Mouse (Mus musculus): ENCODE results near the gene Ilf3. TPM values are rescaled to one million over a fixed set of nuclear protein-coding genes. Genes with fewer than 3 reads are reported as not detected.

Ilf3 gene
- total RNA-seq, 1 experiment = 159 TPM

GRCm38 (mm10) chr9:21372508-21372907, 4.8 kb downstream of the Ilf3 start:
- Histone ChIP-seq H3K9ac (ENCODE audit: insufficient read depth, low read depth, low read length, poor library complexity, severe bottlenecking) (no peak overlapping the region), H3K9me3 (ENCODE audit: control insufficient read depth, insufficient read depth, low read depth, low read length) (no peaks in the 10 kb centered on the region), H3K4me1 (ENCODE audit: control insufficient read depth in 2 of 2, insufficient read depth in 2 of 2, low read length in 2 of 2, poor library complexity in 1 of 2) (peaks cover 9 to 17% of the 10 kb centered on the region in 2 experiments), H3K4me3 (ENCODE audit: insufficient read depth in 1 of 2, low read depth in 1 of 2, low read length in 2 of 2, poor library complexity in 1 of 2, severe bottlenecking in 1 of 2) (no peak overlapping the region), H3K36me3 (ENCODE audit: control insufficient read depth, insufficient read depth, low read length, poor library complexity, severe bottlenecking) (peaks cover 15% of the 10 kb centered on the region), H3K27ac (ENCODE audit: insufficient read depth, low read depth, low read length, poor library complexity, severe bottlenecking) (no peak overlapping the region)
- no peak for DNase-seq (ENCODE audit: low read depth, low spot score)
- TF ChIP-seq HCFC1 (IDR thresholded peaks at IDR 0.05; ENCODE audit: borderline replicate concordance, insufficient read depth, low read length) (no peak), ZNF384 (IDR thresholded peaks at IDR 0.05; ENCODE audit: low read depth, low read length) (no peak), ZC3H11A (IDR thresholded peaks at IDR 0.05; ENCODE audit: borderline replicate concordance, low read depth, low read length) (no peak), MAFK (IDR thresholded peaks at IDR 0.05; ENCODE audit: insufficient read depth, low read depth, low read length) (no peak), CHD2 (IDR thresholded peaks at IDR 0.05; ENCODE audit: low read depth, low read length) (no peak)
- in situ Hi-C loops (cut with MboI; ENCODE audit: low sequenced_read_pairs in 2 of 2, unreplicated experiment in 2 of 2) = no loop called here

GRCm38 (mm10) chr9:21379195-21379594, 11.5 kb downstream of the Ilf3 start:
- H3K27ac ChIP-seq (ENCODE audit: insufficient read depth, low read depth, low read length, poor library complexity, severe bottlenecking) = no peak overlapping the region
- peaks cover 13% of the 10 kb centered on the region for H3K36me3 ChIP-seq (ENCODE audit: control insufficient read depth, insufficient read depth, low read length, poor library complexity, severe bottlenecking)
- peaks cover 10 to 14% of the 10 kb centered on the region in 2 experiments for H3K4me1 ChIP-seq (ENCODE audit: control insufficient read depth in 2 of 2, insufficient read depth in 2 of 2, low read length in 2 of 2, poor library complexity in 1 of 2)
- H3K9me3 ChIP-seq (ENCODE audit: control insufficient read depth, insufficient read depth, low read depth, low read length) = no peaks in the 10 kb centered on the region
- no peak for DNase-seq (ENCODE audit: low read depth, low spot score)
- H3K9ac ChIP-seq (ENCODE audit: insufficient read depth, low read depth, low read length, poor library complexity, severe bottlenecking) = no peak overlapping the region
- no peak overlapping the region for H3K4me3 ChIP-seq (ENCODE audit: insufficient read depth in 1 of 2, low read depth in 1 of 2, low read length in 2 of 2, poor library complexity in 1 of 2, severe bottlenecking in 1 of 2)
- TF ChIP-seq MAFK (IDR thresholded peaks at IDR 0.05; ENCODE audit: insufficient read depth, low read depth, low read length) (no peak), CHD2 (IDR thresholded peaks at IDR 0.05; ENCODE audit: low read depth, low read length) (no peak), ZC3H11A (IDR thresholded peaks at IDR 0.05; ENCODE audit: borderline replicate concordance, low read depth, low read length) (no peak)
- in situ Hi-C loops (cut with MboI; ENCODE audit: low sequenced_read_pairs in 2 of 2, unreplicated experiment in 2 of 2) = no loop called here

- Histone ChIP-seq H3K36me3 (ENCODE audit: control insufficient read depth, insufficient read depth, low read length, poor library complexity, severe bottlenecking) (peaks cover 13% of the 10 kb centered on the region), H3K27ac (ENCODE audit: insufficient read depth, low read depth, low read length, poor library complexity, severe bottlenecking) (no peak overlapping the region), H3K4me1 (ENCODE audit: control insufficient read depth in 2 of 2, insufficient read depth in 2 of 2, low read length in 2 of 2, poor library complexity in 1 of 2) (peaks cover 6 to 9% of the 10 kb centered on the region in 2 experiments; a peak in 2 of 4 replicates), H3K9ac (ENCODE audit: insufficient read depth, low read depth, low read length, poor library complexity, severe bottlenecking) (no peak overlapping the region), H3K4me3 (ENCODE audit: insufficient read depth in 1 of 2, low read depth in 1 of 2, low read length in 2 of 2, poor library complexity in 1 of 2, severe bottlenecking in 1 of 2) (no peak overlapping the region), H3K9me3 (ENCODE audit: control insufficient read depth, insufficient read depth, low read depth, low read length) (no peaks in the 10 kb centered on the region)
- TF ChIP-seq MAFK (IDR thresholded peaks at IDR 0.05; ENCODE audit: insufficient read depth, low read depth, low read length) (no peak), ZNF384 (IDR thresholded peaks at IDR 0.05; ENCODE audit: low read depth, low read length) (no peak), HCFC1 (IDR thresholded peaks at IDR 0.05; ENCODE audit: borderline replicate concordance, insufficient read depth, low read length) (no peak), CHD2 (IDR thresholded peaks at IDR 0.05; ENCODE audit: low read depth, low read length) (no peak), ZC3H11A (IDR thresholded peaks at IDR 0.05; ENCODE audit: borderline replicate concordance, low read depth, low read length) (no peak)
- DNase-seq (ENCODE audit: low read depth, low spot score) = no peak
- in situ Hi-C loops (cut with MboI; ENCODE audit: low sequenced_read_pairs in 2 of 2, unreplicated experiment in 2 of 2) = no loop called here
These were observed 13.2 kb downstream of the Ilf3 start for GRCm38 (mm10) chr9:21380868-21381267.

GRCm38 (mm10) chr9:21383966-21384365, 16.3 kb downstream of the Ilf3 start:
- DNase-seq (ENCODE audit: low read depth, low spot score) = no peak
- Histone ChIP-seq H3K9ac (ENCODE audit: insufficient read depth, low read depth, low read length, poor library complexity, severe bottlenecking) (no peak overlapping the region), H3K36me3 (ENCODE audit: control insufficient read depth, insufficient read depth, low read length, poor library complexity, severe bottlenecking) (peaks cover 17% of the 10 kb centered on the region), H3K4me1 (ENCODE audit: control insufficient read depth in 2 of 2, insufficient read depth in 2 of 2, low read length in 2 of 2, poor library complexity in 1 of 2) (peaks cover 0 to 2% of the 10 kb centered on the region in 2 experiments; a peak in 1 of 4 replicates), H3K9me3 (ENCODE audit: control insufficient read depth, insufficient read depth, low read depth, low read length) (no peaks in the 10 kb centered on the region), H3K4me3 (ENCODE audit: insufficient read depth in 1 of 2, low read depth in 1 of 2, low read length in 2 of 2, poor library complexity in 1 of 2, severe bottlenecking in 1 of 2) (no peak overlapping the region), H3K27ac (ENCODE audit: insufficient read depth, low read depth, low read length, poor library complexity, severe bottlenecking) (no peak overlapping the region)
- in situ Hi-C loops (cut with MboI; ENCODE audit: low sequenced_read_pairs in 2 of 2, unreplicated experiment in 2 of 2) = no loop called here
- TF ChIP-seq HCFC1 (IDR thresholded peaks at IDR 0.05; ENCODE audit: borderline replicate concordance, insufficient read depth, low read length) = no peak
- no peak for TF ChIP-seq MAFK (IDR thresholded peaks at IDR 0.05; ENCODE audit: insufficient read depth, low read depth, low read length)
- no peak for TF ChIP-seq ZNF384 (IDR thresholded peaks at IDR 0.05; ENCODE audit: low read depth, low read length)
- TF ChIP-seq CHD2 (IDR thresholded peaks at IDR 0.05; ENCODE audit: low read depth, low read length) = no peak
- TF ChIP-seq ZC3H11A (IDR thresholded peaks at IDR 0.05; ENCODE audit: borderline replicate concordance, low read depth, low read length) = no peak

- in situ Hi-C loops (cut with MboI; ENCODE audit: low sequenced_read_pairs in 2 of 2, unreplicated experiment in 2 of 2) = no loop called here
- Histone ChIP-seq H3K36me3 (ENCODE audit: control insufficient read depth, insufficient read depth, low read length, poor library complexity, severe bottlenecking) (peaks cover 76% of the 10 kb centered on the region), H3K4me1 (ENCODE audit: control insufficient read depth in 2 of 2, insufficient read depth in 2 of 2, low read length in 2 of 2, poor library complexity in 1 of 2) (no peaks in the 10 kb centered on the region), H3K27ac (ENCODE audit: insufficient read depth, low read depth, low read length, poor library complexity, severe bottlenecking) (no peak overlapping the region), H3K9ac (ENCODE audit: insufficient read depth, low read depth, low read length, poor library complexity, severe bottlenecking) (no peak overlapping the region), H3K9me3 (ENCODE audit: control insufficient read depth, insufficient read depth, low read depth, low read length) (no peaks in the 10 kb centered on the region), H3K4me3 (ENCODE audit: insufficient read depth in 1 of 2, low read depth in 1 of 2, low read length in 2 of 2, poor library complexity in 1 of 2, severe bottlenecking in 1 of 2) (no peak overlapping the region)
- TF ChIP-seq ZNF384 (IDR thresholded peaks at IDR 0.05; ENCODE audit: low read depth, low read length) = no peak
- no peak for DNase-seq (ENCODE audit: low read depth, low spot score)
These were observed 25.0 kb downstream of the Ilf3 start for GRCm38 (mm10) chr9:21392646-21393175.
